Mouse (Mus musculus) stomach, embryonic 14.5 days (tissue): ENCODE measurements around the gene Ogdh. TPM values are rescaled to one million over a fixed set of nuclear protein-coding genes. Genes with fewer than 3 reads are reported as not detected.

ENCODE experiments used
- ATAC-seq: fragments of 200-750 bp; cut with Nextera tagmentation; 2 replicates; pipeline ENCODE4 v1.8.0; 2017; ENCODE audit warnings: low read depth, moderate TSS enrichment; ENCODE audit not compliant: insufficient number of reproducible peaks, insufficient read depth, low FRiP score
- H3K27ac ChIP-seq: fragments of 300-500 bp; sonication (generic); 2 replicates; pipeline ENCODE4 v1.5.1; 2014; ENCODE audit warnings: mild to moderate bottlenecking, low read length, moderate library complexity, mixed read lengths
- H3K27me3 ChIP-seq: fragments of 300-500 bp; sonication (generic); 2 replicates; pipeline ENCODE4 v1.6.1; 2014; ENCODE audit warnings: low read length, control low read depth, mixed read lengths; ENCODE audit not compliant: control insufficient read depth, insufficient read depth
- H3K36me3 ChIP-seq: fragments of 300-500 bp; sonication (generic); 2 replicates; pipeline ENCODE4 v1.6.1; 2014; ENCODE audit warnings: mild to moderate bottlenecking, control low read depth, low read length, moderate library complexity, mixed read lengths; ENCODE audit not compliant: control insufficient read depth, insufficient read depth
- H3K4me1 ChIP-seq: fragments of 300-500 bp; sonication (generic); 2 replicates; pipeline ENCODE4 v1.6.1; 2014; ENCODE audit warnings: low read length, control low read depth, mixed read lengths; ENCODE audit not compliant: control insufficient read depth, insufficient read depth
- H3K4me2 ChIP-seq: fragments of 300-500 bp; sonication (generic); replicated peaks from 2 replicates; pipeline ENCODE4 v1.6.1; 2014; ENCODE audit warnings: low read depth, low read length, control low read depth
- H3K4me3 ChIP-seq: fragments of 300-500 bp; sonication (generic); 2 replicates; pipeline ENCODE4 v1.5.1; 2014; ENCODE audit warnings: low read depth, low read length, control low read depth
- H3K9ac ChIP-seq: fragments of 300-500 bp; sonication (generic); replicated peaks from 2 replicates; pipeline ENCODE4 v1.6.1; 2014; ENCODE audit warnings: low read depth, mild to moderate bottlenecking, control low read depth, low read length, moderate library complexity, mixed read lengths
- H3K9me3 ChIP-seq: fragments of 300-500 bp; sonication (generic); 2 replicates; pipeline ENCODE4 v1.6.1; 2016; ENCODE audit warnings: low read depth, low read length, control low read depth; ENCODE audit not compliant: control insufficient read depth
- WGBS: fragments of 180-500 bp; shearing (Covaris S2); extraction: QIAGEN DNeasy Blood & Tissue Kit; methylation state at CpG from one replicate; pipeline ENCODE4 v1.1.7; 2014; 5-methylcytosine and 5-hydroxymethylcytosine counted together
- polyA plus RNA-seq: library from polyadenylated mRNA; unstranded; fragments of >200 nt; fragmentation: Nextera tagmentation; extraction: Ambion mirVana; gene quantifications from 2 replicates; pipeline ENCODE4 v1.2.1, GENCODE M21; 2014

Gene Ogdh
- polyA plus RNA-seq, 1 experiment from 2014 or later = 89.1 TPM

GRCm38 (mm10) chr11:6388126-6388725, 96.8 kb downstream of the Ogdh start:
- peak overlapping the region; percentile 85 for H3K4me3 ChIP-seq
- no peak overlapping the region for H3K4me2 ChIP-seq
- 0 out of 2 replicates have a peak overlapping the region, but pooled peaks have one; percentile 10 for H3K9ac ChIP-seq
- H3K27me3 ChIP-seq = no peaks in the 10 kb centered on the region
- ATAC-seq = no peak
- peak overlapping the region; percentile 95; the same call in 1 of the 2 replicates for H3K27ac ChIP-seq
- no peaks in the 10 kb centered on the region for H3K9me3 ChIP-seq
- H3K4me1 ChIP-seq = peaks cover 11% of the 10 kb centered on the region
- 91% methylated on average over 6 of the region's 6 CpGs for WGBS
- H3K36me3 ChIP-seq = peaks cover 7% of the 10 kb centered on the region; the same call in 1 of the 2 replicates

- peak within 1 kb of the TSS; percentile 51 for H3K4me2 ChIP-seq
- ATAC-seq = peak; percentile 99
- peaks cover 7% of the 10 kb centered on the region; the same call in 1 of the 2 replicates for H3K36me3 ChIP-seq
- H3K4me1 ChIP-seq = peaks cover 11% of the 10 kb centered on the region
- H3K4me3 ChIP-seq = peak within 1 kb of the TSS; percentile 85
- H3K9ac ChIP-seq = peak within 1 kb of the TSS; percentile 84
- H3K27ac ChIP-seq = peak within 1 kb of the TSS; percentile 95
- no peaks in the 10 kb centered on the region for H3K9me3 ChIP-seq
- H3K27me3 ChIP-seq = no peaks in the 10 kb centered on the region
- WGBS = 7% methylated on average over 55 of the region's 60 CpGs
Measured at GRCm38 (mm10) chr11:6388726-6389413, 97.4 kb downstream of the Ogdh start, which contains the start of gene Zmiz2. Gene Zmiz2 (plus strand): TSS chr11:6389074.

- Histone ChIP-seq H3K27ac (no peak overlapping the region), H3K36me3 (peaks cover 7% of the 10 kb centered on the region; the same call in 1 of the 2 replicates), H3K27me3 (no peaks in the 10 kb centered on the region), H3K4me2 (peak overlapping the region; percentile 51), H3K9me3 (no peaks in the 10 kb centered on the region), H3K4me1 (peaks cover 11% of the 10 kb centered on the region), H3K9ac (peak overlapping the region; percentile 84), H3K4me3 (peak overlapping the region; percentile 85)
- peak; percentile 3; the same call in 1 of the 2 replicates for ATAC-seq
- 0% methylated on average over 24 of the region's 43 CpGs for WGBS
Measured at GRCm38 (mm10) chr11:6389483-6389921, 98.1 kb downstream of the Ogdh start.

GRCm38 (mm10) chr11:6390376-6391053, 99.1 kb downstream of the Ogdh start:
- peak overlapping the region; percentile 85 for H3K4me3 ChIP-seq
- H3K36me3 ChIP-seq = peaks cover 15% of the 10 kb centered on the region
- WGBS = 84% methylated on average over 8 of the region's 8 CpGs
- peaks cover 11% of the 10 kb centered on the region for H3K4me1 ChIP-seq
- H3K27ac ChIP-seq = no peak overlapping the region
- H3K27me3 ChIP-seq = no peaks in the 10 kb centered on the region
- peak overlapping the region; percentile 51 for H3K4me2 ChIP-seq
- H3K9me3 ChIP-seq = no peaks in the 10 kb centered on the region
- peak overlapping the region; percentile 84 for H3K9ac ChIP-seq
- no peak for ATAC-seq

GRCm38 (mm10) chr11:6391516-6392276, 100.3 kb downstream of the Ogdh start:
- Histone ChIP-seq H3K27ac (no peak overlapping the region), H3K4me2 (no peak overlapping the region), H3K4me1 (peaks cover 11% of the 10 kb centered on the region), H3K9ac (no peak overlapping the region), H3K36me3 (peaks cover 22% of the 10 kb centered on the region), H3K27me3 (no peaks in the 10 kb centered on the region), H3K4me3 (no peak overlapping the region), H3K9me3 (no peaks in the 10 kb centered on the region)
- no peak for ATAC-seq
- WGBS = 78% methylated on average over 8 of the region's 8 CpGs

- peaks cover 11% of the 10 kb centered on the region for H3K4me1 ChIP-seq
- ATAC-seq = no peak
- 81% methylated on average over 6 of the region's 6 CpGs for WGBS
- H3K9me3 ChIP-seq = no peaks in the 10 kb centered on the region
- H3K9ac ChIP-seq = no peak overlapping the region
- no peak overlapping the region for H3K4me2 ChIP-seq
- no peak overlapping the region for H3K4me3 ChIP-seq
- H3K36me3 ChIP-seq = peaks cover 33% of the 10 kb centered on the region
- no peaks in the 10 kb centered on the region for H3K27me3 ChIP-seq
- H3K27ac ChIP-seq = no peak overlapping the region
Measured at GRCm38 (mm10) chr11:6392857-6393256, 101.4 kb downstream of the Ogdh start.

GRCm38 (mm10) chr11:6393866-6394265, 102.4 kb downstream of the Ogdh start:
- Histone ChIP-seq H3K4me1 (peaks cover 11% of the 10 kb centered on the region), H3K9ac (no peak overlapping the region)

GRCm38 (mm10) chr11:6395565-6395964, 104.1 kb downstream of the Ogdh start:
- H3K9me3 ChIP-seq = no peaks in the 10 kb centered on the region
- 91% methylated on average over 5 of the region's 5 CpGs for WGBS
- H3K9ac ChIP-seq = no peak overlapping the region
- peaks cover 5% of the 10 kb centered on the region for H3K4me1 ChIP-seq
- H3K4me3 ChIP-seq = no peak overlapping the region
- H3K27me3 ChIP-seq = no peaks in the 10 kb centered on the region
- no peak overlapping the region for H3K4me2 ChIP-seq
- no peak overlapping the region for H3K27ac ChIP-seq
- H3K36me3 ChIP-seq = peaks cover 57% of the 10 kb centered on the region
- no peak for ATAC-seq

More at GRCm38 (mm10) chr11:6393866-6394265, 102.4 kb downstream of the Ogdh start:
- H3K27ac ChIP-seq = no peak overlapping the region
- peaks cover 42% of the 10 kb centered on the region for H3K36me3 ChIP-seq
- H3K4me3 ChIP-seq = no peak overlapping the region
- no peaks in the 10 kb centered on the region for H3K9me3 ChIP-seq
- no peak for ATAC-seq
- H3K27me3 ChIP-seq = no peaks in the 10 kb centered on the region
- WGBS = 76% methylated on average over 1 of the region's 1 CpGs
- no peak overlapping the region for H3K4me2 ChIP-seq
